Mouse (Mus musculus): ENCODE results near the gene Gm379.

DNA sequence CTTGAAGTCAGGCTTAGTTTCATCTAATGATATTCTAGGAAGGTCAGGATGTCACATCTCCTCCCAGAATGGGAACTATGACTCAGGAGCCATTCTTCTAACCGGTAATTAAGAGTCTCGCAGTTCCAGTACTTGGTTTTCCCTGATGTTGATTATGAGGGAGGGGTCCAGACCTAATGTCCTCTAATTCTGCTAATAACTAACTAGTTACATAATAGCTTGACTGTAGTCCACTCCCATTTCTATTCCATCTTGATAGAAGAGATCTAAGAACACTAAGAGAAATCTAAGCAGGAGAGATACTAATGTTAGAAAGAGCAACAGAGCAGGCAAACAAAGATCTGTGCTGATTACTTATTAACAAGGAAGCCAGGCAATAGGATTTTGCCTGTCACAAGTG, 39.6 kb upstream of the Gm379 start:
- no peak for TF ChIP-seq CTCF (IDR thresholded peaks at IDR 0.05; ENCODE audit: low read depth)
- no peak for TF ChIP-seq EP300 (IDR thresholded peaks at IDR 0.05; ENCODE audit: low read depth)

All from liver, postnatal 0 days (tissue).